Mouse (Mus musculus): ENCODE measurements at regions not wholly inside any gene's neighbourhood (a gene's known extent, or its start where the extent isn't known, plus 50 kb on each side); places are given as distances from the start of the nearest gene placed in this dataset.

GRCm38 (mm10) chr3:54592655-54593428 lies 99.8 kb upstream of the Supt20 start:
- CTCF ChIA-PET = interaction anchor here (1.0 kb wide), 1 partner anchor 10 kb away, joined by 5 read pairs; no protein-coding TSS in a partner anchor
- TF ChIP-seq CTCF (IDR thresholded peaks at IDR 0.05) = no peak
- ATAC-seq (no peak), DNase-seq (ENCODE audit: low read depth, low spot score) (no peak)
- in situ Hi-C loops (cut with MboI; ENCODE audit: low pct_unique_long_range_greater_than_20kb) = loop anchor here (10.0 kb wide), 1 partner anchor 238 kb away; no protein-coding TSS in a partner anchor
- POLR2A ChIA-PET = no interaction called here
- no peaks in the 10 kb centered on the region for H3K27me3 ChIP-seq

- ATAC-seq = no peak
- in situ Hi-C loops (cut with MboI; ENCODE audit: low pct_unique_long_range_greater_than_20kb) = loop anchor here (10.0 kb wide), 1 partner anchor 240 kb away; no protein-coding TSS in a partner anchor
Observed at GRCm38 (mm10) chr3:54595193-54595592, 97.4 kb upstream of the Supt20 start.

GRCm38 (mm10) chr3:54597326-54598274 lies 95.0 kb upstream of the Supt20 start:
- ATAC-seq (no peak), DNase-seq (ENCODE audit: low read depth, low spot score) (no peak)
- no peak for TF ChIP-seq CTCF (IDR thresholded peaks at IDR 0.05)
- ChIA-PET CTCF (interaction anchor here (1.1 to 1.3 kb wide), 3 partner anchors 10 to 67 kb away, joined by 3 read pairs; no protein-coding TSS in a partner anchor), POLR2A (interaction anchor here (0.7 kb wide), 1 partner anchor 14 kb away, joined by 3 read pairs; no protein-coding TSS in a partner anchor)
- no peaks in the 10 kb centered on the region for H3K27me3 ChIP-seq
- in situ Hi-C loops (cut with MboI; ENCODE audit: low pct_unique_long_range_greater_than_20kb) = loop anchor here (10.0 kb wide), 1 partner anchor 243 kb away; no protein-coding TSS in a partner anchor

More at GRCm38 (mm10) chr3:54595193-54595592, 97.4 kb upstream of the Supt20 start:
- ChIA-PET POLR2A (no interaction called here), CTCF (no interaction called here)
- no peaks in the 10 kb centered on the region for H3K27me3 ChIP-seq
- DNase-seq (ENCODE audit: low read depth, low spot score) = no peak
- TF ChIP-seq CTCF (IDR thresholded peaks at IDR 0.05) = no peak

GRCm38 (mm10) chr3:54598296-54598695 lies 94.3 kb upstream of the Supt20 start:
- no peaks in the 10 kb centered on the region for H3K27me3 ChIP-seq
- CTCF ChIA-PET = interaction anchor here (1.1 to 1.7 kb wide), 4 partner anchors 10 to 67 kb away, joined by 3 read pairs; no protein-coding TSS in a partner anchor
- no peak for TF ChIP-seq CTCF (IDR thresholded peaks at IDR 0.05)
- POLR2A ChIA-PET = no interaction called here
- ATAC-seq (no peak), DNase-seq (ENCODE audit: low read depth, low spot score) (no peak)
- in situ Hi-C loops (cut with MboI; ENCODE audit: low pct_unique_long_range_greater_than_20kb) = loop anchor here (10.0 kb wide), 1 partner anchor 243 kb away; no protein-coding TSS in a partner anchor

GRCm38 (mm10) chr3:54604705-54605379 lies 87.8 kb upstream of the Supt20 start:
- no peak for DNase-seq (ENCODE audit: low read depth, low spot score)
- no peak for TF ChIP-seq CTCF (IDR thresholded peaks at IDR 0.05)
- CTCF ChIA-PET = interaction anchor here (1.2 kb wide), 1 partner anchor 58 kb away, joined by 4 read pairs; no protein-coding TSS in a partner anchor
- H3K27me3 ChIP-seq = peaks cover 4% of the 10 kb centered on the region
- POLR2A ChIA-PET = interaction anchor here (0.6 kb wide), 1 partner anchor 411 kb away, joined by 3 read pairs; no protein-coding TSS in a partner anchor
- ATAC-seq = no peak
- in situ Hi-C loops (cut with MboI; ENCODE audit: low pct_unique_long_range_greater_than_20kb) = no loop called here

GRCm38 (mm10) chr3:54611431-54611990 lies 81.1 kb upstream of the Supt20 start:
- DNase-seq (ENCODE audit: low read depth, low spot score) (no peak), ATAC-seq (no peak)
- in situ Hi-C loops (cut with MboI; ENCODE audit: low pct_unique_long_range_greater_than_20kb) = no loop called here
- ChIA-PET POLR2A (interaction anchor here (0.6 kb wide), 1 partner anchor 14 kb away, joined by 3 read pairs; no protein-coding TSS in a partner anchor), CTCF (no interaction called here)
- TF ChIP-seq CTCF (IDR thresholded peaks at IDR 0.05) = no peak
- no peaks in the 10 kb centered on the region for H3K27me3 ChIP-seq

GRCm38 (mm10) chr3:54613845-54614244 lies 78.8 kb upstream of the Supt20 start:
- DNase-seq (ENCODE audit: low read depth, low spot score) (no peak), ATAC-seq (no peak)
- in situ Hi-C loops (cut with MboI; ENCODE audit: low pct_unique_long_range_greater_than_20kb) = no loop called here
- no peaks in the 10 kb centered on the region for H3K27me3 ChIP-seq
- POLR2A ChIA-PET = no interaction called here
- TF ChIP-seq CTCF (IDR thresholded peaks at IDR 0.05) = no peak
- CTCF ChIA-PET = interaction anchor here (0.9 to 1.2 kb wide), 2 partner anchors 47 to 48 kb away, joined by 3 to 4 read pairs; no protein-coding TSS in a partner anchor

GRCm38 (mm10) chr3:54617298-54617697 lies 75.3 kb upstream of the Supt20 start:
- CTCF ChIA-PET = interaction anchor here (0.8 to 1.1 kb wide), 2 partner anchors 9 to 31 kb away, joined by 3 read pairs; no protein-coding TSS in a partner anchor
- H3K27me3 ChIP-seq = no peaks in the 10 kb centered on the region
- in situ Hi-C loops (cut with MboI; ENCODE audit: low pct_unique_long_range_greater_than_20kb) = no loop called here
- DNase-seq (ENCODE audit: low read depth, low spot score) = no peak
- TF ChIP-seq CTCF (IDR thresholded peaks at IDR 0.05) = no peak
- ATAC-seq = no peak
- POLR2A ChIA-PET = no interaction called here

GRCm38 (mm10) chr3:54618286-54618685 lies 74.3 kb upstream of the Supt20 start:
- H3K27me3 ChIP-seq = no peaks in the 10 kb centered on the region
- POLR2A ChIA-PET = no interaction called here
- ATAC-seq = no peak
- in situ Hi-C loops (cut with MboI; ENCODE audit: low pct_unique_long_range_greater_than_20kb) = no loop called here
- CTCF ChIA-PET = interaction anchor here (0.8 kb wide), 1 partner anchor 12 kb away, joined by 3 read pairs; no protein-coding TSS in a partner anchor
- DNase-seq (ENCODE audit: low read depth, low spot score) = no peak
- TF ChIP-seq CTCF (IDR thresholded peaks at IDR 0.05) = no peak
